Mouse (Mus musculus): ENCODE data around the gene 4930432K21Rik.

The 4930432K21Rik gene

GRCm38 (mm10) chr8:84188671-84189070, 40.8 kb downstream of the 4930432K21Rik start:
- intact Hi-C loops (cut with DNase I): loop anchor here (5.0 kb wide), 2 partner anchors 94 to 169 kb away; no protein-coding TSS in a partner anchor

GRCm38 (mm10) chr8:84189603-84190002, 41.8 kb downstream of the 4930432K21Rik start:
- intact Hi-C loops (cut with DNase I): loop anchor here (5.0 to 10.0 kb wide), 3 partner anchors 65 to 168 kb away; partner anchors contain the start of gene Mri1

GRCm38 (mm10) chr8:84190191-84190867, 42.5 kb downstream of the 4930432K21Rik start:
- intact Hi-C loops (cut with DNase I): loop anchor here (10.0 kb wide), 1 partner anchor 64 kb away; the partner anchor contains the start of gene Mri1

GRCm38 (mm10) chr8:84192023-84192422, 44.2 kb downstream of the 4930432K21Rik start:
- intact Hi-C loops (cut with DNase I): loop anchor here (10.0 kb wide), 1 partner anchor 63 kb away; the partner anchor contains the start of gene Mri1

- intact Hi-C loops (cut with DNase I): loop anchor here (10.0 kb wide), 1 partner anchor 62 kb away; the partner anchor contains the start of gene Mri1
These were observed 44.7 kb downstream of the 4930432K21Rik start for GRCm38 (mm10) chr8:84192555-84192954.

GRCm38 (mm10) chr8:84193161-84193560, 45.3 kb downstream of the 4930432K21Rik start:
- intact Hi-C loops (cut with DNase I): loop anchor here (10.0 kb wide), 1 partner anchor 62 kb away; the partner anchor contains the start of gene Mri1

- intact Hi-C loops (cut with DNase I): loop anchor here (10.0 kb wide), 1 partner anchor 61 kb away; the partner anchor contains the start of gene Mri1
These were observed 45.7 kb downstream of the 4930432K21Rik start for GRCm38 (mm10) chr8:84193566-84193965.

GRCm38 (mm10) chr8:84194224-84194743, 46.5 kb downstream of the 4930432K21Rik start:
- intact Hi-C loops (cut with DNase I): loop anchor here (10.0 kb wide), 1 partner anchor 61 kb away; the partner anchor contains the start of gene Mri1

- intact Hi-C loops (cut with DNase I): loop anchor here (10.0 kb wide), 1 partner anchor 57 kb away; the partner anchor contains the start of gene Mri1
These were observed 49.5 kb downstream of the 4930432K21Rik start for GRCm38 (mm10) chr8:84197141-84197921.

- intact Hi-C loops (cut with DNase I): loop anchor here (10.0 kb wide), 1 partner anchor 57 kb away; the partner anchor contains the start of gene Mri1
These were observed 50.3 kb downstream of the 4930432K21Rik start for GRCm38 (mm10) chr8:84197922-84198774.

GRCm38 (mm10) chr8:84198871-84199270, 51.0 kb downstream of the 4930432K21Rik start:
- intact Hi-C loops (cut with DNase I): loop anchor here (10.0 kb wide), 1 partner anchor 56 kb away; the partner anchor contains the start of gene Mri1

GRCm38 (mm10) chr8:84199348-84200125, 51.7 kb downstream of the 4930432K21Rik start:
- intact Hi-C loops (cut with DNase I): loop anchor here (10.0 kb wide), 1 partner anchor 55 kb away; the partner anchor contains the start of gene Mri1

GRCm38 (mm10) chr8:84200126-84200555, 52.3 kb downstream of the 4930432K21Rik start:
- intact Hi-C loops (cut with DNase I): no loop called here

GRCm38 (mm10) chr8:84200652-84201544, 53.1 kb downstream of the 4930432K21Rik start:
- intact Hi-C loops (cut with DNase I): no loop called here

GRCm38 (mm10) chr8:84201545-84202245, 53.9 kb downstream of the 4930432K21Rik start:
- intact Hi-C loops (cut with DNase I): no loop called here

GRCm38 (mm10) chr8:84202466-84202865, 54.6 kb downstream of the 4930432K21Rik start:
- intact Hi-C loops (cut with DNase I): no loop called here
